Mouse (Mus musculus): ENCODE measurements around the gene Sh3pxd2b. TPM values are rescaled to one million over a fixed set of nuclear protein-coding genes. Genes with fewer than 3 reads are reported as not detected.
A peak's percentile ranks its signal among the peaks of the same experiment; 100 is the strongest.

Sh3pxd2b gene
- total RNA-seq, 4 experiments from 2014 or later: 5.6 to 10.8 (median 8.8) TPM

GRCm38 (mm10) chr11:32373266-32374026 is 25.8 kb downstream of the Sh3pxd2b start:
- DNase-seq: no peak

GRCm38 (mm10) chr11:32374027-32374589 is 26.5 kb downstream of the Sh3pxd2b start:
- DNase-seq: no peak

GRCm38 (mm10) chr11:32375104-32375535 is 27.5 kb downstream of the Sh3pxd2b start:
- peak; percentile 26 for DNase-seq

- DNase-seq: no peak
Measured at GRCm38 (mm10) chr11:32376086-32376485, 28.5 kb downstream of the Sh3pxd2b start.

GRCm38 (mm10) chr11:32379910-32380309 is 32.3 kb downstream of the Sh3pxd2b start:
- peak; percentile 31 for DNase-seq

- DNase-seq: no peak
Measured at GRCm38 (mm10) chr11:32383341-32384134, 35.9 kb downstream of the Sh3pxd2b start.

- DNase-seq: no peak
Measured at GRCm38 (mm10) chr11:32384135-32384801, 36.6 kb downstream of the Sh3pxd2b start.

GRCm38 (mm10) chr11:32386043-32386442 is 38.4 kb downstream of the Sh3pxd2b start:
- DNase-seq: no peak

GRCm38 (mm10) chr11:32388064-32388463 is 40.4 kb downstream of the Sh3pxd2b start:
- no peak for DNase-seq

GRCm38 (mm10) chr11:32393095-32393494 is 45.5 kb downstream of the Sh3pxd2b start:
- no peak for DNase-seq

GRCm38 (mm10) chr11:32395791-32396190 is 48.2 kb downstream of the Sh3pxd2b start:
- DNase-seq: no peak

- no peak for DNase-seq
Measured at GRCm38 (mm10) chr11:32398446-32398845, 50.8 kb downstream of the Sh3pxd2b start.

- DNase-seq: no peak
Measured at GRCm38 (mm10) chr11:32399261-32399660, 51.6 kb downstream of the Sh3pxd2b start.

- DNase-seq: no peak
Measured at GRCm38 (mm10) chr11:32402712-32403111, 55.1 kb downstream of the Sh3pxd2b start.

- DNase-seq: peak; percentile 33
Measured at GRCm38 (mm10) chr11:32404708-32405107, 57.1 kb downstream of the Sh3pxd2b start.

GRCm38 (mm10) chr11:32407863-32408262 is 60.2 kb downstream of the Sh3pxd2b start:
- no peak for DNase-seq

- DNase-seq: no peak
Measured at GRCm38 (mm10) chr11:32409052-32409451, 61.4 kb downstream of the Sh3pxd2b start.

GRCm38 (mm10) chr11:32409823-32410562 is 62.4 kb downstream of the Sh3pxd2b start:
- no peak for DNase-seq

- DNase-seq: no peak
Measured at GRCm38 (mm10) chr11:32420001-32420400, 72.4 kb downstream of the Sh3pxd2b start.

GRCm38 (mm10) chr11:32423311-32423710 is 75.7 kb downstream of the Sh3pxd2b start:
- DNase-seq: no peak

- DNase-seq: no peak
Measured at GRCm38 (mm10) chr11:32424600-32424999, 77.0 kb downstream of the Sh3pxd2b start.
